Mouse (Mus musculus): ENCODE measurements around the gene Haus4. TPM values are rescaled to one million over a fixed set of nuclear protein-coding genes. Genes with fewer than 3 reads are reported as not detected.

Haus4 gene
- total and polyA plus RNA-seq, 3 experiments = 3.2 to 3.8 (median 3.5) TPM

GRCm38 (mm10) chr14:54501365-54501764 is 53.1 kb downstream of the Haus4 start:
- WGBS = 63% methylated on average over 2 of the region's 2 CpGs

GRCm38 (mm10) chr14:54499330-54499729 is 55.1 kb downstream of the Haus4 start:
- WGBS = 76% methylated on average over 2 of the region's 2 CpGs
- Histone ChIP-seq H3K27ac (no peak overlapping the region), H3K4me1 (ENCODE audit: control insufficient read depth, insufficient read depth, low read length) (no peaks in the 10 kb centered on the region), H3K36me3 (ENCODE audit: control insufficient read depth, insufficient read depth, low read length) (no peaks in the 10 kb centered on the region), H3K27me3 (ENCODE audit: control insufficient read depth, insufficient read depth, low read length) (no peaks in the 10 kb centered on the region; the same call in 1 of the 2 replicates), H3K9ac (ENCODE audit: low read depth, low read length) (no peak overlapping the region), H3K4me3 (no peak overlapping the region), H3K79me2 (replicated peaks; ENCODE audit: control insufficient read depth, insufficient read depth, low read length) (no peaks in the 10 kb centered on the region)
- TF ChIP-seq CTCF (IDR thresholded peaks at IDR 0.05) (no peak), POLR2A (IDR thresholded peaks at IDR 0.05; ENCODE audit: insufficient read depth, low read depth, low read length) (no peak), EP300 (IDR thresholded peaks at IDR 0.05; ENCODE audit: insufficient read depth, low read depth, low read length) (no peak)
- intact Hi-C loops (cut with DNase I) = loop anchor here (10.0 kb wide), 1 partner anchor 435 kb away; no protein-coding TSS in a partner anchor
- no peak for DNase-seq

More at GRCm38 (mm10) chr14:54501365-54501764, 53.1 kb downstream of the Haus4 start:
- H3K4me3 ChIP-seq = no peak overlapping the region
- no peak overlapping the region for H3K27ac ChIP-seq
- no peak for DNase-seq
- intact Hi-C loops (cut with DNase I) = no loop called here
- H3K36me3 ChIP-seq (ENCODE audit: control insufficient read depth, insufficient read depth, low read length) = no peaks in the 10 kb centered on the region
- no peaks in the 10 kb centered on the region for H3K79me2 ChIP-seq (replicated peaks; ENCODE audit: control insufficient read depth, insufficient read depth, low read length)
- no peak overlapping the region for H3K9ac ChIP-seq (ENCODE audit: low read depth, low read length)
- no peaks in the 10 kb centered on the region for H3K4me1 ChIP-seq (ENCODE audit: control insufficient read depth, insufficient read depth, low read length)
- TF ChIP-seq EP300 (IDR thresholded peaks at IDR 0.05; ENCODE audit: insufficient read depth, low read depth, low read length) = no peak
- TF ChIP-seq POLR2A (IDR thresholded peaks at IDR 0.05; ENCODE audit: insufficient read depth, low read depth, low read length) = no peak
- TF ChIP-seq CTCF (IDR thresholded peaks at IDR 0.05) = no peak
- H3K27me3 ChIP-seq (ENCODE audit: control insufficient read depth, insufficient read depth, low read length) = no peaks in the 10 kb centered on the region; the same call in 1 of the 2 replicates

DNA sequence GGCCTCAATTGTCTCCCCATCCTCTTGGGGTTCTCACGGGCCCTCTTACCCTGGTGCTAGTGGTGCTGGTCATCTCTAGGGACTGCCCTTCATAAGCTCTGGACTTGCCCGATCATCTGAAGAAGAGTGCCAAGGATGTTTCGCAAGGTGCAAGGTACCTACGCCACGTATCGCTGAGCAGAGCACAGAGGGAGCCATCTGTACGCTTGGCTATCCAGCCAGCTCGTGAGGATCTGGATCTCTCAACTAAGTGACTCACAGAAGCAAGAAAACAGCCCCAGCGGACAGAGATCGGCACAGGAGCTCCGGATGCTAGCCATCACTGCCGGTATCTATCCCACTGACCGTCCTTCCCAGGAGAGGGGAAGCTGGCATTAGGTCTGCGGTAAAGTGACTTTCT is 57.7 kb downstream of the Haus4 start:
- no peaks in the 10 kb centered on the region; the same call in 1 of the 2 replicates for H3K27me3 ChIP-seq (ENCODE audit: control insufficient read depth, insufficient read depth, low read length)
- no peak overlapping the region for H3K27ac ChIP-seq
- no peaks in the 10 kb centered on the region for H3K36me3 ChIP-seq (ENCODE audit: control insufficient read depth, insufficient read depth, low read length)
- no peak overlapping the region for H3K9ac ChIP-seq (ENCODE audit: low read depth, low read length)
- DNase-seq = no peak
- no peaks in the 10 kb centered on the region for H3K79me2 ChIP-seq (replicated peaks; ENCODE audit: control insufficient read depth, insufficient read depth, low read length)
- H3K4me3 ChIP-seq = no peak overlapping the region
- WGBS = 80% methylated on average over 14 of the region's 14 CpGs
- H3K4me1 ChIP-seq (ENCODE audit: control insufficient read depth, insufficient read depth, low read length) = no peaks in the 10 kb centered on the region
- intact Hi-C loops (cut with DNase I) = loop anchor here (10.0 kb wide), 1 partner anchor 432 kb away; no protein-coding TSS in a partner anchor
- TF ChIP-seq POLR2A (IDR thresholded peaks at IDR 0.05; ENCODE audit: insufficient read depth, low read depth, low read length) = no peak
- TF ChIP-seq EP300 (IDR thresholded peaks at IDR 0.05; ENCODE audit: insufficient read depth, low read depth, low read length) = no peak
- TF ChIP-seq CTCF (IDR thresholded peaks at IDR 0.05) = no peak

- Histone ChIP-seq H3K4me3 (no peak overlapping the region), H3K79me2 (replicated peaks; ENCODE audit: control insufficient read depth, insufficient read depth, low read length) (no peaks in the 10 kb centered on the region), H3K36me3 (ENCODE audit: control insufficient read depth, insufficient read depth, low read length) (no peaks in the 10 kb centered on the region), H3K9ac (ENCODE audit: low read depth, low read length) (no peak overlapping the region), H3K27me3 (ENCODE audit: control insufficient read depth, insufficient read depth, low read length) (no peaks in the 10 kb centered on the region; the same call in 1 of the 2 replicates), H3K27ac (no peak overlapping the region), H3K4me1 (ENCODE audit: control insufficient read depth, insufficient read depth, low read length) (no peaks in the 10 kb centered on the region)
- intact Hi-C loops (cut with DNase I) = loop anchor here (2.0 to 10.0 kb wide), 2 partner anchors 265 to 429 kb away; no protein-coding TSS in a partner anchor
- WGBS = under 1% methylated on average over 3 of the region's 3 CpGs
- peak; percentile 59 to 63 for DNase-seq
- TF ChIP-seq EP300 (IDR thresholded peaks at IDR 0.05; ENCODE audit: insufficient read depth, low read depth, low read length) (0 out of 2 replicates have a peak, but pooled peaks have one; percentile 36), POLR2A (IDR thresholded peaks at IDR 0.05; ENCODE audit: insufficient read depth, low read depth, low read length) (no peak), CTCF (IDR thresholded peaks at IDR 0.05) (peak; percentile 89)
Measured at GRCm38 (mm10) chr14:54494234-54494633, 60.2 kb downstream of the Haus4 start.

DNA sequence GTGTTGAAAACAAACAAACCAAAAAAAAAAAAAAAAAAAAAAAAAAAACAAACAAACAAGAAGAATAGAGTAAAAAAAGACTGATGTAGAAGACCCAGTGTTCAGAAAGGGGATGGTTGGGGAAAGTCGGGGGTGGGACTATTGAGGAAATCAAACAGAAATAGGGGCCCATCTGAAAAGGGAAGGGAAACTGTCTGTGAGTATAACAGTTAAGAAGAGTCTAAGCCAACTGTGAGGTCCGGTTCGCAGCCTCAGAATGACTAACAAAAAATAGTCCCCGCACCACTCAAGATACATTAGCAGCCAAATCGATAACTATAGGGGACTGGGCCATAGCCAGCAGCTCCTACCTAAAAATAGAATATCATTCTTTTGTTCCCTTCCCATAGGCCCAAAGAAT is 61.2 kb downstream of the Haus4 start:
- intact Hi-C loops (cut with DNase I) = loop anchor here (10.0 kb wide), 1 partner anchor 428 kb away; no protein-coding TSS in a partner anchor
- Histone ChIP-seq H3K4me3 (no peak overlapping the region), H3K4me1 (ENCODE audit: control insufficient read depth, insufficient read depth, low read length) (no peaks in the 10 kb centered on the region), H3K27me3 (ENCODE audit: control insufficient read depth, insufficient read depth, low read length) (no peaks in the 10 kb centered on the region; the same call in 1 of the 2 replicates), H3K27ac (no peak overlapping the region), H3K79me2 (replicated peaks; ENCODE audit: control insufficient read depth, insufficient read depth, low read length) (no peaks in the 10 kb centered on the region), H3K36me3 (ENCODE audit: control insufficient read depth, insufficient read depth, low read length) (no peaks in the 10 kb centered on the region), H3K9ac (ENCODE audit: low read depth, low read length) (no peak overlapping the region)
- no peak for DNase-seq
- TF ChIP-seq CTCF (IDR thresholded peaks at IDR 0.05) = no peak
- TF ChIP-seq EP300 (IDR thresholded peaks at IDR 0.05; ENCODE audit: insufficient read depth, low read depth, low read length) = no peak
- 58% methylated on average over 5 of the region's 5 CpGs for WGBS

- no peak for DNase-seq
- TF ChIP-seq EP300 (IDR thresholded peaks at IDR 0.05; ENCODE audit: insufficient read depth, low read depth, low read length) (no peak), POLR2A (IDR thresholded peaks at IDR 0.05; ENCODE audit: insufficient read depth, low read depth, low read length) (no peak), CTCF (IDR thresholded peaks at IDR 0.05) (no peak)
- H3K36me3 ChIP-seq (ENCODE audit: control insufficient read depth, insufficient read depth, low read length) = no peaks in the 10 kb centered on the region
- intact Hi-C loops (cut with DNase I) = loop anchor here (10.0 kb wide), 1 partner anchor 428 kb away; no protein-coding TSS in a partner anchor
- no peak overlapping the region for H3K27ac ChIP-seq
- H3K4me3 ChIP-seq = no peak overlapping the region
- no peak overlapping the region for H3K9ac ChIP-seq (ENCODE audit: low read depth, low read length)
- H3K27me3 ChIP-seq (ENCODE audit: control insufficient read depth, insufficient read depth, low read length) = no peaks in the 10 kb centered on the region; the same call in 1 of the 2 replicates
- WGBS = 69% methylated on average over 18 of the region's 18 CpGs
- H3K4me1 ChIP-seq (ENCODE audit: control insufficient read depth, insufficient read depth, low read length) = no peaks in the 10 kb centered on the region
- H3K79me2 ChIP-seq (replicated peaks; ENCODE audit: control insufficient read depth, insufficient read depth, low read length) = no peaks in the 10 kb centered on the region
Measured at GRCm38 (mm10) chr14:54492345-54493131, 61.9 kb downstream of the Haus4 start.

Other genes with a start within 250 kb of the Haus4 start
- 10 to 100 TPM; 78.5 to 88.0 TPM for gene Oxa1l, start 193.8 kb downstream of the Haus4 start, total RNA-seq (2021)
- gene Oxa1l, start 193.8 kb downstream of the Haus4 start, polyA plus RNA-seq (2012; rRNA removed) = 190 and 205 TPM in 2 replicates
- 1 to 10 TPM; 4.6 to 5.1 TPM for gene Slc7a7, start 136.8 kb downstream of the Haus4 start, total RNA-seq (2021)
- 22.0 and 27.0 TPM in 2 replicates for gene Slc7a7, start 136.8 kb downstream of the Haus4 start, polyA plus RNA-seq (2012; rRNA removed)
- gene Mrpl52, start 127.7 kb downstream of the Haus4 start, total RNA-seq (2021) = 100 to 1,000 TPM; 115 to 129 TPM
- 76.7 and 168 TPM in 2 replicates for gene Mrpl52, start 127.7 kb downstream of the Haus4 start, polyA plus RNA-seq (2012; rRNA removed)
- gene Mmp14, start 123.0 kb downstream of the Haus4 start, total RNA-seq (2021) = 10 to 100 TPM; 11.2 to 16.5 TPM
- 23.5 and 26.5 TPM in 2 replicates for gene Mmp14, start 123.0 kb downstream of the Haus4 start, polyA plus RNA-seq (2012; rRNA removed)
- 10 to 100 TPM; 47.6 to 60.6 TPM for gene Lrp10, start 90.5 kb downstream of the Haus4 start, total RNA-seq (2021)
- 61.3 and 72.4 TPM in 2 replicates for gene Lrp10, start 90.5 kb downstream of the Haus4 start, polyA plus RNA-seq (2012; rRNA removed)
- not detected for gene Rem2, start 78.5 kb downstream of the Haus4 start, total RNA-seq (2021)
- gene Rem2, start 78.5 kb downstream of the Haus4 start, polyA plus RNA-seq (2012; rRNA removed) = not detected in 2 replicates
- 10 to 100 TPM; 27.4 to 29.7 TPM for gene Prmt5, start 37.1 kb downstream of the Haus4 start, total RNA-seq (2021)
- 26.8 and 35.8 TPM in 2 replicates for gene Prmt5, start 37.1 kb downstream of the Haus4 start, polyA plus RNA-seq (2012; rRNA removed)
- 1 to 10 TPM; 4.6 to 4.8 TPM for gene Ajuba, start 22.9 kb upstream of the Haus4 start, total RNA-seq (2021)
- gene Ajuba, start 22.9 kb upstream of the Haus4 start, polyA plus RNA-seq (2012; rRNA removed) = 7.8 and 13.4 TPM in 2 replicates
- 1 to 10 TPM; 5.9 to 6.4 TPM for gene 4931414P19Rik, start 51.4 kb upstream of the Haus4 start, total RNA-seq (2021)
- 2.4 and 4.4 TPM in 2 replicates for gene 4931414P19Rik, start 51.4 kb upstream of the Haus4 start, polyA plus RNA-seq (2012; rRNA removed)
- 100 to 1,000 TPM; 164 to 187 TPM for gene Psmb5, start 63.4 kb upstream of the Haus4 start, total RNA-seq (2021)
- 180 and 209 TPM in 2 replicates for gene Psmb5, start 63.4 kb upstream of the Haus4 start, polyA plus RNA-seq (2012; rRNA removed)
- gene Psmb11, start 66.8 kb upstream of the Haus4 start, total RNA-seq (2021) = not detected
- not detected in 2 replicates for gene Psmb11, start 66.8 kb upstream of the Haus4 start, polyA plus RNA-seq (2012; rRNA removed)
- not detected for gene Gm17606, start 86.3 kb upstream of the Haus4 start, total RNA-seq (2021)
- gene Gm17606, start 86.3 kb upstream of the Haus4 start, polyA plus RNA-seq (2012; rRNA removed) = not detected in 2 replicates
- gene Cdh24, start 86.7 kb upstream of the Haus4 start, total RNA-seq (2021) = under 1 TPM; 0.18 to 0.31 TPM
- gene Cdh24, start 86.7 kb upstream of the Haus4 start, polyA plus RNA-seq (2012; rRNA removed) = 1.00 and 1.1 TPM in 2 replicates
- 10 to 100 TPM; 12.5 to 13.3 TPM for gene 1700123O20Rik, start 131.6 kb upstream of the Haus4 start, total RNA-seq (2021)
- 18.2 and 27.4 TPM in 2 replicates for gene 1700123O20Rik, start 131.6 kb upstream of the Haus4 start, polyA plus RNA-seq (2012; rRNA removed)
- gene Acin1, start 132.3 kb upstream of the Haus4 start, total RNA-seq (2021) = 10 to 100 TPM; 72.3 to 84.9 TPM
- 59.9 and 78.7 TPM in 2 replicates for gene Acin1, start 132.3 kb upstream of the Haus4 start, polyA plus RNA-seq (2012; rRNA removed)
- gene Gm29776, start 144.2 kb upstream of the Haus4 start, total RNA-seq (2021) = not detected
- gene Gm29776, start 144.2 kb upstream of the Haus4 start, polyA plus RNA-seq (2012; rRNA removed) = 0.04 and 0.09 TPM in 2 replicates
- not detected for gene Cebpe, start 157.6 kb upstream of the Haus4 start, total RNA-seq (2021)
- gene Cebpe, start 157.6 kb upstream of the Haus4 start, polyA plus RNA-seq (2012; rRNA removed) = 0.08 and 0.15 TPM in 2 replicates
- gene Slc7a8, start 227.3 kb upstream of the Haus4 start, total RNA-seq (2021) = 1 to 10 TPM; 2.6 to 3.3 TPM
- gene Slc7a8, start 227.3 kb upstream of the Haus4 start, polyA plus RNA-seq (2012; rRNA removed) = 2.7 and 3.7 TPM in 2 replicates

Data from heart, adult 2 months (tissue).